Mouse (Mus musculus) lung, postnatal 14 days (tissue): ENCODE measurements around the gene Tspan9.

ENCODE experiments used
- DNase-seq: peaks from one replicate; pipeline ENCODE4 v3.0.0; 2021

Gene Tspan9

DNA sequence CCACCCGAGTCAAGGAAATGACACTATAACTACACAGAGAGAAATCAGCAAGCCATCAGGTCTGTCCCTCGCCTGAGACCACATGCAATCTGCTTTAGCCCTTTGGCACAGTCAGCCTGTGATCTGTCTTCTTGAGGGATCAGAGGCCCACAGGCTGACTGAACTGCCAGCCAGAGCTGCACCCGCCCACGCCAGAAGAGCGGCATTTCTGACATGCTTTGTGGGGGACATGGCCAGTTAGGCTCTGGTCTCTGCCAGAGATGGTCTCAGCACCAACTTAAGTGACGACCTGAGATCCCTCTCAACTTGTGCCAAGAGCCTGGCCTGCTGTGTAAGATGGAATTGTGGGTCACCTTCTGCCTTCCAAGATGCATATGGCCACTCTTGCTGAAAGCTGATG is 166.7 kb downstream of the Tspan9 start:
- DNase-seq: no peak

DNA sequence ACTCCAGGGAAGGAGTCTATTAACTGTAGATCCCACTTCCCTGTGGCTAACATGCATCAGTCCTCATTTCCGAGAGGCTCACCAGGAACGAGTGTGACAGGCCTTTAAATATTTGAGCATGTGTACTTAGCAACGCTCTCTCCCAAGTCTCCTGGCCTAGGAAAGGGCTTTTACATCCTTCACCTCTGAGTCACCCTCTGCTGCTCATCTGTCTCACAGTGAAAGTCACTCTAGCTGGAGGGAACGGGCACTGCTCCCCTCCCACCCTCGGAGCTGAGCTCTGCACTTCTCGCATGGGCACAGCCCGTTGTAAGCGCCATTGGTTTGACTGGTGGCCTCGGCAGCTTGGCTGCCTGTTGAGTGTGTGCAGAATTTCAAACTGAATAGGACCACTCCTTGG is 169.4 kb downstream of the Tspan9 start:
- no peak for DNase-seq

GRCm38 (mm10) chr6:127973553-127973952 is 169.8 kb downstream of the Tspan9 start:
- no peak for DNase-seq

GRCm38 (mm10) chr6:127971931-127972330 is 171.5 kb downstream of the Tspan9 start:
- no peak for DNase-seq

- no peak for DNase-seq
Measured at GRCm38 (mm10) chr6:127970848-127971247, 172.5 kb downstream of the Tspan9 start.

GRCm38 (mm10) chr6:127970120-127970519 is 173.3 kb downstream of the Tspan9 start:
- DNase-seq: peak; percentile 86

DNA sequence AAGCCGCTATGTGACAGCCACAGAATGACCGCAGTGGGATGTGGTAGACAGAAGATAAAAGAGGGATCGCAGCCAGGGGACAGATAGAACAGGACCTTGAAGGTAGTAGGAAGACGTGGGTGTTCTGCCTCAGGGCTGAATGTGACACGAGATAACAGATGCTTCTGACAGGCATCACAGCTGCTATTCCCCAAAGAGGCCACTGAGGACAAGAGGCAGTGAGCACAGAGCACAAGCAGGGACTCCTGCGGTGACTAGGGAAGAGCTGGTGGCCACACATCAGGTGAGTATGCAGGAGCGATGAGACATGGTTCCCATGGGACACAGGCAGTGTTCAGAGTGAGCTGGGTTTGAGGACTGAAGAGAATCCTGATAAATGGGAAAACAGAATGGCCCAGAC is 173.7 kb downstream of the Tspan9 start:
- DNase-seq: no peak

- no peak for DNase-seq
Measured at GRCm38 (mm10) chr6:127965497-127965896, 177.9 kb downstream of the Tspan9 start.

DNA sequence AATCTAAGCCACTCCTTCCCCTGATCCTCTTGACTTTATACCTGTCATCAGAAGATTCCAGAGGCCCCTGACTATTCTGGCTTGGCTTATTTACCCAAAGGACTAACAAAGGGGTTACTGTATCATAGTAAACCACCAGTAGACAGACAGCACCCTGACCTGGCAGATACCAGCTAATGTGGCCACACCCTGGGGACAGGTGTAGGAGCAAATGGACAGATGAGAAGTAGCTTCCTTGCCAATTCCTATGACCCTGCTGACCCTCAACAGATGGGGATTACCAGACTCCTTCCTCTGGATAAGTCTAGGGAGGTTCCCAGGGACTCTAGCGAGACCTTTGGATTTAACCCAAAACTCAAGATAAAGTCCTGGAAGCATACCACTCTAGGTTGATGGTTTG is 183.2 kb downstream of the Tspan9 start:
- DNase-seq: no peak

- no peak for DNase-seq
Measured at GRCm38 (mm10) chr6:127956172-127956571, 187.2 kb downstream of the Tspan9 start.

- DNase-seq: peak; percentile 31
Measured at GRCm38 (mm10) chr6:127953071-127953470, 190.3 kb downstream of the Tspan9 start.

DNA sequence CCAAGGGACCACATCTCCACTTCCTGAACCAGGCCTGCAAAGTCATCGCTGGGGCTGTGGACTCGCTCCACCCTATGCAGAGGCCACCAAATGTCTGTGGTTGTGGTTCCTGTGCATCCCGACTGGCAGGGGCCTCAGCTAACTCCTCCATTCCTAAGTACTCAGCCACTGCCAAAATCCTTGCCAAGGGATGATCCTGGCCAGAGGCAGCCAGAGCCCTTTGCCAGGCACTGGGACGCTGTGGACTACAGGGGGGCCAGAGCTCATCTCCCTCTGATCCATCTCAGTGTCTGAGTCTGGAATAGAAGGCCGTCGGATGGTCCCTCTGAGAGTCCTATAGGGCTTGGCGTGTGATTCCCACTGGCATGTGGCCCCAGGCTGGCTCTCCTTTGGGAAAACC is 193.5 kb downstream of the Tspan9 start:
- no peak for DNase-seq

DNA sequence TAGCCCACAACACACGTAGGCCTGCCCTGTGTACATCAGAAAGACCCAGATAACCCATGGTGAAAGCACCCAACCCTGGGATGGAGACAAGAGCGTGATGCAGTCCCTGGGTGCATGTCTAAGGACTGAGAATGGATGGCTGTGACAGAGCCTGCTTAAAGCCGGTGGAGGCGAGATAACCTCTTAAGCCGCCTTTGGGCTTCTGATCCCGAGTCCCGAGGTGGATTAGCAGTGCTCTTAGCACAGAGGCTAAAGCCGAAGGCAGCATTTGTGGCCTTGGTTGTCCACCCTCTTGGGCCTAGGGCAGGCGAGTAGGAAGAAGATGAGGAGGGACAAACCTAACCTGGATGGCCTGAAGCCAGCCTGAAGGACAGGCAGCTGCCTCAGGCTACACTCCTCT is 194.7 kb downstream of the Tspan9 start:
- DNase-seq: no peak

DNA sequence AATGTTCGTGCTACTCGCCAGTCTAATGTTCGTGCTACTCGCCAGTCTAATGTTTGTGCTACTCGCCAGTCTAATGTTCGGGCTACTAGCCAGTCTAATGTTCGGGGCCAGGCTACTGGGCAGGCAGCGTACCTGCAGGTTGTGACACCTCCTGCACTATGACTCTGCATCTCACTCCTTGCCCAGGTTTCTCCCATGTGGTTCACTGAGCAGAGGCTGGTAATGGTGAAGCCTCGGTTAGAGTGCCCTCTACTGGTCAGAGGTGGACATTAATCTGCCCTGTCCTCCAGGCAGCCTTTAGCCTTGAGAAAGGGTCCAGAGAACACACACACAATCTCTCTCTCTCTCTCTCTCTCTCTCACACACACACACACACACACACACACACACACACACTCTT is 197.7 kb downstream of the Tspan9 start:
- DNase-seq: peak; percentile 81

- no peak for DNase-seq
Measured at GRCm38 (mm10) chr6:127942421-127942820, 201.0 kb downstream of the Tspan9 start.

DNA sequence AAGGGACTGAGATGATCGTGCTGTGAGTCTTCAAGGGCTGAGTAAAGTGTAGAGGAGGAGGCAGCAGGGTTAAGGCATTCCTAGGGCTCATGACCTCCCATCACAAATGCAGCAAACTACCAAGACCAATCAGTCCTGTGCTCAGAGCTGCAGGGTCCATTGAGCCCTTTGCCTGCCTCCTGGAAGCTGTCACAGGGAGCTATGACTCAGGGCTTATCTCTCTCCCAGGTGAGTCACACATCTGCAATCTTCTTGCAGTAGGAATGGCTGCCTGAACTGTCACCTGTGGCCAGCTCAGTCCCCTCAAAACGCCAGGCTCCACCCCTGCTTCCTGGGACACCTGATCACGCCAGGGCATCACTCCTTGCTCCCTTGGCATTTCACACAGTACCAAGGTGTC is 208.3 kb downstream of the Tspan9 start:
- DNase-seq: no peak

GRCm38 (mm10) chr6:127933841-127934240 is 209.6 kb downstream of the Tspan9 start:
- peak; percentile 55 for DNase-seq

GRCm38 (mm10) chr6:127932697-127933096 is 210.7 kb downstream of the Tspan9 start:
- peak; percentile 53 for DNase-seq

DNA sequence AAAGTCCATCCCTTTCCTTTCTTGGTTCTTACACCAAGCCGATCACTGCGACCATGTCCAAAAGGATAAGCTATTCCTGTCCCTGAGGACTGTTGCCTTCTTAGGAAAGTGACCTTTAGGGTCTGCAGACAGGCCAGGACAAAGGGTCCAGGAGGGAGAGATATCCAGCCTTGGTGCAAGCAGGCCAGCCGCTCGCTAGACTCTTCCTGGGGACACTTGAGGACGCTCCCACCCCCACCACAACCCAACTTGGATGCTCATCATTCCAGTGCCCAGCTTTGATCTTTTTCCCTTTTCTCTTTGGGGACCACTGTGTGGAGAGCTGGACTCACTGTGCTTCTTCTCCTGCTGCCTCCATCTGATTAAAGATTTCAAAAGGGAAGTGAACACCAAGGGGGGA is 214.7 kb downstream of the Tspan9 start:
- DNase-seq: no peak

- no peak for DNase-seq
Measured at GRCm38 (mm10) chr6:127925915-127926314, 217.5 kb downstream of the Tspan9 start.

- no peak for DNase-seq
Measured at GRCm38 (mm10) chr6:127924750-127925149, 218.6 kb downstream of the Tspan9 start.

GRCm38 (mm10) chr6:127923296-127923695 is 220.1 kb downstream of the Tspan9 start:
- no peak for DNase-seq

DNA sequence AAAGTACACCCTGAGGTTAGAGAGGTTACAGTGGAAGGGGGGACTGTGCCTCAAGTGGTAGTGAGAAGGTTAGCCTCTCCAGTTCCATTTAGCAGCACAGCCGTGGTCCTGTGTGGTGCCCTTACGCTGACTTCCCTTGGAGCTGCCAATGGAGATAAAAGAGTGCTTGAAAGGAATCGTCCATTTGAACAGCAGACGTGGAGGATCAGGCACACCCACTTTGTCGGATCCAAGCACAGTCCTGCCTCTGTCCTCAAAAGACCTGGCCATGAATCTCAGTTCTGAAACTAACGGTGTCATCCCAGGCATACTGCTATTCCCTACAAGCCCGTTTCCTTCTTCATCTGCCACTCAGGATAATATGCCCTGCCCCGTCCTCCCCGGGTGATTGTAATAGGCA is 221.4 kb downstream of the Tspan9 start:
- peak; percentile 24 for DNase-seq

GRCm38 (mm10) chr6:127920652-127921051 is 222.7 kb downstream of the Tspan9 start:
- peak; percentile 88 for DNase-seq

GRCm38 (mm10) chr6:127919491-127919890 is 223.9 kb downstream of the Tspan9 start:
- DNase-seq: no peak

- DNase-seq: no peak
Measured at GRCm38 (mm10) chr6:127917712-127918111, 225.7 kb downstream of the Tspan9 start.
